Mouse (Mus musculus) right cerebral cortex, postnatal 25 days (tissue): ENCODE measurements around the gene Cav1.

Experiments
- DNase-seq: peaks from one replicate; pipeline ENCODE4 v3.0.0; 2022

Cav1 gene

DNA sequence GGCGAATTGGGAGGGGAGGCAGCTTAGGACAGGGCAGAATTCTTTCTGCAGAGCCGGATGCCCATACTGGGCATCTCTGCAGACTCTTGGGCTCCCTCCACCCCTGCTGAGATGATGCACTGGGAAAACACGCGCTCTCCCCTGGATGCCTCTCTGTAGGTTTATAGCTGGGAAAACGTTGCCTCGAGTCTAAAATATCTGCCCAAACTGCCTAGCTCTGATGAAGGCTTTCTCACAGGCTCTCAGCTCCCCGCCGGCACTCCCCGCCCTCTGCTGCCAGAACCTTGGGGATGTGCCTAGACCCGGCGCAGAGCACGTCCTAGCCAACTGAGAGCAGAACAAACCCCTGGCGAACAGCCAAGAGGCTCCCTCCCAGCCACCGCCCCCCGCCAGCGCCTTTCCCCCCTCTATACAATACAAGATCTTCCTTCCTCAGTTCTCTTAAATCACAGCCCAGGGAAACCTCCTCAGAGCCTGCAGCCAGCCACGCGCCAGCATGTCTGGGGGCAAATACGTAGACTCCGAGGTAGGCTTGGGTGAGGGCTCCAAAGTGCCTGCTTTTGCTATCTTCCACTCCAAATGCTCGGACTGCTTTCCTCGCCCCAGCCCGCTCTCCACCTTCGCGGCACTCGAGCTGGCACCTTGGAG lies at the start of gene Cav1:
Gene Cav1 (plus strand): TSS at position 382 of the 648 bp plus-strand sequence.
- peak; percentile 72 for DNase-seq

DNA sequence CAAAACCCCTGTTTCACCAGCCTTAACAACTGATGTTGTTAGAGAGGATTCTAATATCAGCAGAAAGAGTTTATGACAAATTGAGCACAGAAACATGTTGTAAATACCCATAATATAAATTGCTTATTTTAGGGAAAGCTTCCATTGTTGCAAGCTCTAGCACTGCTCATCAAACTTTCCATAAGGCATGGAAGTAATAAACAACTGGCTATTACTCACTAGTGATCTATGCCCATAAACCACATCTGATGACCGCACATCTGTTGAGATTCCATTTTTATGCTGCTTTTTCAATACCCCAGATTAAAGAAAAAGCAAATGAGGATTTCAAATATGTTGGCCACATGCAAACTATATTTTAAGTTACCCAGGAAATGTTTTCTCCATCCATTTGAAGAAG lies 48.0 kb upstream of the Cav1 start:
- DNase-seq: no peak

DNA sequence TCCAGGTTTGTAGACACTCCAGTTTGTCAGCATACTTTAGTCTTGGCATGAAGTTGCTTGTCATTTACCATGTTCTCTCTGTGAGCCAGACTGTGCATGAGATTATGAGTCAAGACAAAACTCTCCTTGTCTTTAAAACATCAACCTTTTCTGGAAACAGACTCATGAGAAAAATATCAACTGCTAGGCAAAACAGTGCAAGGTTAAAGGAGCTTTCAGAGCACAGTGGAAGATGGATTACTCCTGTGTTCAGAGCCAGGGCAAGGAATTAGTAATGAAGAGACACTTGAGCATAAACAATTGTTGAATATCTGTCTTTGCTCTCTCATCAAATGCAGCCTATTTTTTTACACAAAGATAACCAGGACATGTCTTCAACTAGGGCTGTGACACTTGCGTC lies 47.2 kb upstream of the Cav1 start:
- no peak for DNase-seq

DNA sequence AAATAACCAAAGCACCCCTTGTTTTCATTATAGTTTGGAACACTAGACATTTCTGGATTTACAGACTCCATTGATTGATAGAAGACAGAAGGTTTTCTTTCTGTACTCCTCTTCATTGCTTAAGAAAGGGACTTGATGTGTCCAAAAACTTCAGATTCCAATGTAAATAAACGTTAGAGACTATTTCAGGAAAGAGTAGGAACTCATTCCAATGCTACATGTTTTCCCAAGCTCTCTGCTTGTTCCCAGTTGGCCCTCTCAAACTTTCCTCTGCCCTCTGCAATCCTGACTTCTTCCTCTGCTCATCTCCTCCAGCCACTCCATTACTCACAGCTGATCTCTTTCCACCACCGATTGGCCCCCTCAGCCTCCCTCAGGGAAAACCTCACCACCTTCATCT lies 43.3 kb upstream of the Cav1 start:
- no peak for DNase-seq

DNA sequence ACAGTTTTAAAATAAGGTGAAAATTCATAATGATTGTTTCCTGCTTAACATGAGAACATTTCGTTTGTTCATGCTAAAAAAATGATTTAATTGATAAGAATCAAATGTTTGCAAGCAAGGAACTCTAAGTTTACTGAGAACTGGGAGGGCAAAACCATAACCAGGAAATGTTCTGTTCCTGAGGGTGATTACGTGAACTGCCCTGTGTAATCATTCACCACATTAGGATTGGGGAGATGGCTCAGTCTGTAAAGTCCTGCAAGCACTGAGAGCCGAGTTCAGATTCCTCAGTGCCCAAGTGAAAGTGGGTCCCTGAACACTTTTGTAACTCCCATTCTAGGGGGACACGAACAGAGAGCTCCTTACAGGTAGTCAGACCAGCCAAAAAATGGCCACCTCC lies 41.1 kb upstream of the Cav1 start:
- no peak for DNase-seq

DNA sequence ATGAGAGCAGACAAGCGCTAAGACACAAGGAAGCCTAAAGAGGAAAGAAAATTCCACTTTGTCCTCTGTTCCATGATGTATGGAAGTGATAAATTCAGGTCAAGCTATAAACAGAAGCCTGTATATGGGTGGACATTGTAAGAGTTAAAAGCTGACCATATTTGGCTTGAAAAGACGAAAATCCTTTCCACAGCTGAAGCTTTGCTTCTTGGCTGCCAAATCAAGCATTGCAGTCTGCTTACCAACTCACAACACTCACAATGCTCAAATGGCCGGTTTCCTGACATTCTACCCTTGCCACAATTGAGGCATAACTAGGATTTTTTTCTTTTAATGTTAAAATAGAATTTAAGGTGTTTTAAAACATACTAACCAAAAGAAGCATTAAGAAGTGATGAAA lies 39.7 kb upstream of the Cav1 start:
- no peak for DNase-seq

DNA sequence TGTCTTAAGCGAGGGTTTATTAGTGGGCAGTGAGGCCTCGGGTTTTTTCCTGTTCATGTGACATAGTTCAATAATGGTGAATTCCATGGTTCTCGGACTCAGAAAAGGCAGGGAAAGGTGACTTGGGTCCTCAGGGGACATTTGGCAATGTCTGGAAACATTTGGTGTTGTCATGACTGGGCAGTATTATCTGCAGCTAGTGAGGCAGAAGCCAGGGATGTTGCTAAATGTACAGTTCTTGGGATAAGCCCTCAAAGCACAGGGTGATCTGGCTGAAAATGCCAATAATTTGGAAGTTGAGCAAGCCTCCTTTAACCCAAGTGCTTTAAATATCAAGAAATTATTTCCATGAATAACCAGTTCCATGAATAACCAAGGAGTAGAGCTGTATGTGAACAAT lies 27.8 kb upstream of the Cav1 start:
- DNase-seq: no peak

DNA sequence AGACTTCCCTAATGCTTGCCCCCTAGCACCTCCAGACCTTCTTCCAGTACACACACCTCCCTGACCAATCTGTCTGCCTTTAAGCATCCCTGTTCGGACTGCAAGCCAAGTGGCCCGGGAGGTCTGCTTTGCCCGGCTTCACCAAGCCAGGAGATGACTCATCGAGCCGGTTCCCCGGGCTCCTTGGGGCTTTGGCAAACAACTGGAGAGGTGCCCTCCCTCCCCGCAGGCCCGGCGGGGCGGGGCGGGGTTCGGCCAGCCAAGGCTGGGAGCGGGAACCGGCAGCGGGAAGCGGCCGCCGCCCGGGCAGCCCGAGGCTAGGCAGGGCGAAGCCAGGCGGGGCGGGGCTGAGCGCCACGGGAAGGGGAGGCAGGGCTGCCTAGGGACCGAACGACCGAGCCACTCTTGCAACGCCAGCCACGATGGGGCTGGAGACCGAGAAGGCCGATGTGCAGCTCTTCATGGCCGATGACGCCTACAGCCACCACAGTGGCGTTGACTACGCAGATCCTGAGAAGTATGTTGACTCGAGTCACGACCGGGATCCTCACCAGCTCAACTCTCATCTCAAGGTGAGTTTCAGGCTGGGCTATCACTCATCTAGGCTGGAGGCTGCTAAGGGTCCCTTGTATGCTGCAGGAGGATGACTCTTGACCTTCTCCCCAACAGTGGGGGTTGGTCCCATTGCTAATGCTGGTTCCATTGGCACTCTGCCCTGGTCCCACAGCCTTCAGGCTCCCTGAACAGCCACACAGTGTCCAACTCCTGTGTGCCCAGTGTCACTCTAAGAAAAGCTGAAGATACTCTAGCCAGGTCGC lies 25.0 kb upstream of the Cav1 start, which contains the start of gene Cav2:
Gene Cav2 (plus strand): TSS at position 247 of the 818 bp plus-strand sequence.
- DNase-seq: peak; percentile 73

DNA sequence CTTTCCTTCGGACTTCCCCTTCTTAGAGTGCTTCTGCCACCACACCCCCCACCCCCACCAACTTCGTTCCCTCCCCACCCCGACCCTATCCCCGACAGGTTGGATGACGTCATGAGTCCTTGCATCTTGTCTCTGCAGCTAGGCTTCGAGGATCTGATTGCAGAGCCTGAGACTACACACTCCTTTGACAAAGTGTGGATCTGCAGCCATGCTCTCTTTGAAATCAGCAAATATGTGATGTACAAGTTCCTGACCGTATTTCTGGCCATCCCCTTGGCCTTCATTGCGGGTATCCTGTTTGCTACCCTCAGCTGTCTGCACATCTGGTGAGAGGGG lies 24.4 kb upstream of the Cav1 start:
- peak; percentile 14 for DNase-seq

DNA sequence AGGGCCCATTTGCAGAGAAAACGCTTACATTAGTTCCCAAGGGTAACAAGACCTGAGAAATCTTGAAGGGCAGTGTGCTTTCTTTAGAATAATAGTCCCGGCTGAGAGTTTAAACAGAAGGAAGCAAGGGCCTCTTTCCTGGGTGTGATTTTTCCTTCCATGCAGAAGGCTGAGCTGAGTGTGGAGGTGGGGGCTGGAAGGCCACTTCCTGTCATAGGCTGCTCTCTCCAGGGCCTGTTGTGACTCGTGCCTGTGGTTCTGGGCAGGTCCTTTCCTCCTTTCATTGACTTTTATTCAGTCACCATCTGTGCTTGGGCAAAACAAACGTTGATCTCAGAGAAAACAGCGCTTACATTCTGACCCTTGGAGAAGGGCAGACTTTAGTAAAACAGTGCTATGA lies 24.0 kb upstream of the Cav1 start:
- no peak for DNase-seq

DNA sequence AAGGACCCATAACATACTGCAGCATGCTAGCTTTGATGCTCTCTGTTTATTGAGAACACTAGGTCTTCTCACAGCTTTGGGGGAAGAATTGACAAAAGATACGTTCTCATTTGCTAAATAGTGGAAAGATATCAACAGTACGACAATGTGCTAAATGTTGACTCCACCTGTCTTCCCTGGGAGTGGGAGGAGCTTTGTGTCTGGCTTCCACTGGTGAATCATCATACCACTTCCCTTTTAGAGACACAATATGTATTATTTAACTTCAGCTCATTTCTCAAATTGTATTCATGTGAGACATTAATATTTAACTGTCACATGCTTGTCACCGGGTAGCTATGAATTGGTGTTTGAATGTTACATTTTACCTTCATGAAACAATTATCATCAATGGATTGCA lies 22.3 kb upstream of the Cav1 start:
- no peak for DNase-seq

DNA sequence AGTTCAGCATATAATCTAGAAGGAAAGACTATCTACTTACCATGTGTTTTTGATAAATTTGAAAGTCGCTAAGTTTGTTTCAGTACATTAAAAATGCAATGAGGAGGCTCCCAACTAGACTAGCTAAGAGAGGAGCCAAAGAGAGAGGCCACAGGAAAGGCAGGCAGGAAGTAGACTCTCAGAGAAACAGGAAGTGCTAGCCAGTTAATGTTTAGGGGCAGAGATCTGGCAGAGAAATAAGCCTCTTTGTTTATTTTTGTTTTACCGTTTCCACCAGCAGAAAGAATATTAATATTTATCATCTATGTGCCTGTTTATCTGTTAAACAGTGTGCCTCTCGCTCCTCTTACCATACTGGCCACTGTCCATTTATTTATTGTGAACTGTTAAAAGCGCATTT lies 19.8 kb upstream of the Cav1 start:
- DNase-seq: no peak

DNA sequence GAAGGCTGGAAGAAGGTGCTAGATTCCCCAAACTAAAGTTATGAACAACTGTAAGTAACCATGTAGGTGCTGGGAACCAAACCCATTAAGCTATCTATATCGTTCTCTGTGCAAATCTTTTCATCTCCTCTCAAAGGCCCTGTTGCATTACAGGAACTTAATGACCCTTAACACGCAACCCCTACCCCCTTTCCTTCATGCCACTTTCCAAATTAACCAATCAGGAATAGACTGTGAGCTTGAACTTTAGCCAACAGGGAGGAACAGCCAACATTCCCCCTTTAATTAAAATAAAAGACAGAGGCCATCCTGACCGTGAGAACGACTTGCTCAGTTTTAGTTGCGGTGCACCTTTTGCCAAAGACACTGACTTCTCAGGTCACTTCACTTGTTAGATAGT lies 11.0 kb upstream of the Cav1 start:
- no peak for DNase-seq

DNA sequence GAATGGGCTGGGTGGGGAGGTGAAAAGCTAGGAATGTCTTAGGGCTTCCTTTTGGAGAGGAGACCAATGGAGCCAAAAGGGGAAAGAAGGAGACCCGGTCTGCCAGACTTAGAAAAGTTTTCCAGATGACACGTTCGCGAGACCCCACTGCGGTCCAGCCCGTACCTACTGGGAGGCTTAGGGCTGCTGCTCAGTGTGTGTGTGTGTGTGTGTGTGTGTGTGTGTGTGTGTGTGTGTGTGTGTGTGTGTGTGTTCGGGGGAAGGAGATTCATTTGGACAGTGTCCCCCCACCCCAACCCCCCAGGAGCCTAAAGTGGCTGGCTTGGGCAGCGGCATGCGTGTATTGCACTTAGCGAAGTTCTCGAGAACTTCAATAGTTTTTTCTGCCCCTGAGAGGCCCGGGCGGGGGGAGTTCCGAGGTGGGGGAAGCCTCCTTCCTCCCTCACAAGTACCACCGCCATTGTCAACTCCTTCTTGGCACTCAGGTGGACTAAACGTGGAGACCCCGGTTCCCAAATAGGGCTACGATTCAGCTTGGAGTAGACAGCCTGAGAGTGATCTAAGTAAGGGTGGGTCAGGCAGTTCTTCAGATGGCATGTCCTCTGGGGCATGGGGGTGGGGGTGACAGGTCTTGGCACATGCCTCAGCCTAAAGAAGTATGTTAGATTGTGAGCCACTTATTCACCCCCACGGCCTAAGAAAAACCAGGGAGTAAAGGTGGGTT lies 629 bp downstream of the Cav1 start:
- no peak for DNase-seq

DNA sequence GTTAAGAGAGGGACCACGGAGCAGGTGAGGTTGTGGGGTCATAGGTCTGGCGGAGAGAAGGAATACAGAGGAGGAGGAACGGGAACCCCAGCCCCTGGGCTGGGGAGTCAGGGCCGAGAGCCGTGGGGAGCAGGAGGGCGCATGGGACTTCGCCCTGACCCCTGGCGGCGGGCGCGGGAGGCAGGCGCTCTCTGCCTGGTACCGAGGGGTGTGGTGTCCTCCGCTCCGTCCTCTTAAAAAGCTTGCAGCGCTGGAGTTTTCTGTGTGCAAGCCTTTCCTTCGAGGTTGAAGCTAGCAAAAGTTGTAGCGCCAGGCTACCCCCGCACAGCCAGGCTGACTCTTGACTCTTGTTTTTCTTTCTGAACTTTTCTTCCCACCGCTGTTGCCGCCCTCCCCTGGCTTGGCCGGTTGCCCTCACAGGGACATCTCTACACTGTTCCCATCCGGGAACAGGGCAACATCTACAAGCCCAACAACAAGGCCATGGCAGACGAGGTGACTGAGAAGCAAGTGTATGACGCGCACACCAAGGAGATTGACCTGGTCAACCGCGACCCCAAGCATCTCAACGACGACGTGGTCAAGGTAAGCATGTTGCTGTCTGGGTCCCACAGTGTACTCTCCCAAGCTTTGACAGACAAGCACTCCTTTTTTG lies 1.5 kb downstream of the Cav1 start:
- peak; percentile 44 for DNase-seq

DNA sequence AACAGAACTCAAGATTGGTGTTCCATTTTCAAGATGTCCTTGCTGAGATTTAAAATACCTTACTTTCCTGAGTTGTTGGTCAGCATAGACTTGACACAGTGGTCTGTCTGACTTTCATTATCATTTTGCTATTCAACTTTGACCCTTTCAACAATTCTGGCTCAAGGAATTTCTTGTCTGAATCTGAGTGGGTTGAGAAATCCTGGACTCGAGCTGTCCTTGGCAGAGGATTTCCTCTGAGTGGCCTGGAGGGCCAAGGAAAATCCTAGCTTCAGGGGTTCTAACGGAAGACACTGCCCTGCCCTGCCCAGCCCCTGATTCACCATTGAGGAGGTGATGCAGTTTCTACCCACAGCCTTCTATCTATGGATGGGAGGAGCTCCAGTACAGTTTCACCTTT lies 2.5 kb downstream of the Cav1 start:
- no peak for DNase-seq

DNA sequence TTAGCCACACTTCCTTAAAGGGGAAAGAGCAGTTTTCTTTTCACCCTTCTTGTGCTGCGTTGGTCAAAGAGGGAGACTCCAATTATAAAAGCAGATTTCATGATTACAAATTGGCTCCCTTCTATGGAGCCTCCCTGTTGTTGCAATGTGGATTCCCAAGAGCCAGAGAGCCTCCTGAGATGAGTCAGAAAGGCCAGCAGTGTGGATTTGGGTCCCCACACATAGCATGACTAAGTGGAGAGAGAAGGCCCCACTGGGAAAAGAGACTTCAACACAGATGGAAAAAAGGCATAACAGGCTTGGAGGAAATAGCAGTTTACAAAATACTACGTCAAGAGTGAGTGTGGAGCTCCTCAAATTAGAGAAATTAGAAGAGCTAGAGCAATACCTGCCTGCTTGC lies 3.1 kb downstream of the Cav1 start:
- no peak for DNase-seq

DNA sequence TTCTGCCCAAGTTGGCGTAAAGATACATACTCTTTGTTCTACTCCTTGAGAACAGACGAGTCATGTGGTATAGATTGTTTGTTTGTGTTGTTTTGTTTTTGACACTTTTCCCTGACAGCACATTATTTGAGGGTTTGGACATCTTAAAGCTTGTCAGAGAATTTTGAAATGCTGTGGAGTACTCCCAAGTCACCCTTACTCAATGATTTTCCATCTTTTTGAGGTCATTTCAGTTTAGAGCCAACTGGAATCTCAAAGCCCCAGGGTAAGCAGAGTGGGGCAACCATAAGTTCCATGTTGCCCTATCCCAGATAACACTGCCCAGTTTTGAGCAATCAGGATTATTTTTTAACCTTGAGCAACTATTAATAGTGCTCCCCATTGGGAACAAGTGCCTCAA lies 8.1 kb downstream of the Cav1 start:
- no peak for DNase-seq

DNA sequence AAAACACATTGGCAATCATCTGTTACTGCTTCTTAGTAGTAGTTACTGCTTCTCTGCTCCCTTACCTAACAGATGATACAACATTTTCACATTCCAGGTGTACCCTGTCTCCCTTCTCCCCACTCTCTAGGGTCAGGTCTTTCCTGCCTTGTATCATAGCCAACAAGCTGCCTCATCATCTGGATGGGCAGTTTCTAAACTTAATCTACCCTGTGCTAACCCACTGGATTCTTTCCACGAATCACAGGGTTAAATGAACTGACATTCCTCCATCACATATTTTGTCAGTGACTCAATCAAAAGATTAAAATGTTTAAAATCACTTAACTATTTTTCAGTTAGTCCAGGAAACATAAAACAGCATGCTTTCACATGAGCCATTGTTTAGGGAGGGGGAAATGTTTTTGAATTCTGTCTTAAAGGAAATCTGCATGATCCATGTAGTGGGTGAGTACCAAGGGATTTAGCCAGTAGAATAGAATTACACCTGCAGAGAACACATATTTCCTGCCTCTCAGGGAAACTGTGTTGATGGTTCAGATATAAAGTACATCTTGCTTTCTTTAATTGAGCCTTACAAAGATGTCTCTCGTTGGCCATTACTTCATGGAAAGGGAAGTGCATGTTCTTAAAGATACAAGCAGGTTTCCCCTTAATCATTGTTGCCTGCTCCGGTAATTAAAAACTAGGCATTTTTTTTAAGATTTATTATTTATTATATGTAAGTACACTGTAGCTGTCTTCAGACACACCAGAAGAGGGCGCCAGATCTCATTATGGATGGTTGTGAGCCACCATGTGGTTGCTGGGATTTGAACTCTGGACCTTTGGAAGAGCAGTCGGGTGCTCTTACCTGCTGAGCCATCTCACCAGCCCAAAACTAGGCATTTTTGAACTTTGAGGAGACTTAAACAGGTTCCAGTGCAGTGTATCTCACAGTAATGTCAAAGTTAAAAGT lies 8.8 kb downstream of the Cav1 start:
- no peak for DNase-seq

DNA sequence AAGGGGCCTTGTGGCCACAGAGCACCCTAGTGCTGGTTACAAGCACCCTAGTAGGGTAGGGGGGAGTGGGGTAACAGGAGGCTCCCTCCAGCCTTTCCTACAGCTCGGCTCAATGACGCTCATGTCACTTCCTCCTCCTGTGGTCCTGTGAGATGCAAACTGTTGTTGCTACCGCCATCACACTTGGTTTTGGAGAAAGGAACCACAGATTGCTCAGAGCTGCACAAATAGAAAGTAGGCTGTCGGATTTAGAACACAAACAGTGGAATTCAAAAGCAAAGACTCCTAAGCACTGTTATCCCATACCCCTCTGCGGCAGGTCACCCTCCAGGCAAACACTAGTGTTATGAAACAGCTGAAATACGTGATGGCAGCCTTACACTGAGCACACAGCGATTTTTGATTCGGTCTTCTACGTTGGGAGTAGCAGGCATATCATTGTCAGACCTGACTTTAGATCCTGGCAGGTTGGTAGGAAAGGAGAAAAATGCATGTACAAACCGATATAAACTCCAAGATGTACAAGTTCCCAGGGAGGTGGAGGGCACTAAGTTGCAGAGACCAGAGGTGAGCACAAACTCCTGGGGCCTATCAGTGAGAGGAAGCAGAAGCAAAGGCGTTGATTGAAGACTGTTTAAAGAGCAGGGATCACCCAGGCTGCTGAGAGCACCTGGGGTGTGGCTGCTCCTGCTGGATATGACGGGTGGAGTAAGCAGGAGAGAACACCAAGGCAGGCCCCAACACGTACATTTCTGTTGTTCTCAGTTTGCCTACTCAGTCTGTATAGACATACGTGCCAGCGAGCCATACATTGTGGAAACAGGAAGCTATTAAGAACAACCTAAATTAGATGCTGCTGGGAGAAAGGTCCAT lies 10.4 kb downstream of the Cav1 start:
- DNase-seq: no peak

DNA sequence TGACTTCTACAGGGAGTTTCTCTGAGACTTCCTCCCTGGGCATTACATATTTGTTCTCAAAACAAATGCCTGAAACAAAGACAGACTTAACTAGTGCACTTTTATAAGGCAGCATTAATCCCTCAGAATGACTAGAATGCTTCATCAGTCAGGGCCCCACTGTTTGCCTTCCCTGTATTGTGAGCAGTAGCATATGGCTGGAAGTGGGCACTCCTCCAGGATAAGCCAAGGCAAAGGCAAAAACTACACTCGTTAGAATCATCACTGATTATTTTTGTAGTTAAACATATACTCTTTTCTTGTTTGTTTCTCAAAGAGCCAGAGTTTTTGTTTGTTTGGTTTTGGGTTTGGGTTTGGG lies 11.0 kb downstream of the Cav1 start:
- DNase-seq: no peak
